ENCODE assay signal across 28 mouse cellular contexts in genomic region chr3:103755351-103755750, GRCm38 (mm10). TPM values are rescaled to one million over a fixed set of nuclear protein-coding genes. Genes with fewer than 3 reads are reported as not detected.
DNase-seq lines count a peak whose midpoint lies in the region; ATAC-seq and TF ChIP-seq lines count a peak whose summit lies in the region.
"Had no signal": no experiment of that assay in that cellular context is flagged by ENCODE, and none has a peak within 500 bp of the region (broad histone marks: within the 10 kb centered on the region; RNA-seq: fewer than 3 reads in every experiment).

No protein-coding gene starts in this region.

- H3K27me3 ChIP-seq in heart, embryonic 13.5 days (replicated peaks) = no peaks in the 10 kb centered on the region
- no peaks in the 10 kb centered on the region for H3K27me3 ChIP-seq in heart, embryonic 15.5 days
- no peaks in the 10 kb centered on the region for H3K27me3 ChIP-seq in heart, postnatal 0 days (ENCODE audit: control insufficient read depth, insufficient read depth, low read length)
- H3K27me3 ChIP-seq: CH12.LX; embryonic facial prominence, embryonic 12.5 days; forebrain, embryonic 13.5 days; Patski had no signal

- no peak overlapping the region for H3K9ac ChIP-seq in heart, embryonic 13.5 days
- no peak overlapping the region for H3K9ac ChIP-seq in heart, embryonic 15.5 days
- H3K9ac ChIP-seq in heart, postnatal 0 days (replicated peaks; ENCODE audit: low read depth, low read length) = no peak overlapping the region
- H3K9ac ChIP-seq: embryonic facial prominence, embryonic 12.5 days; forebrain, embryonic 13.5 days had no signal

- no peak for TF ChIP-seq CTCF in heart, postnatal 0 days (IDR thresholded peaks at IDR 0.05; ENCODE audit: low read depth)

- 12% methylated on average over 3 of the region's 3 CpGs for WGBS in heart, embryonic 13.5 days
- WGBS in heart, embryonic 15.5 days = 24% methylated on average over 3 of the region's 3 CpGs
- 11% methylated on average over 3 of the region's 3 CpGs for WGBS in heart, postnatal 0 days

- ATAC-seq in heart, embryonic 13.5 days (ENCODE audit: extremely low read depth, insufficient number of reproducible peaks, low FRiP score, low TSS enrichment) = no peak
- ATAC-seq in heart, embryonic 15.5 days (replicated peaks; ENCODE audit: insufficient number of reproducible peaks, insufficient read depth, low FRiP score, low read depth) = peak; percentile 78; the same call in 1 of the 2 replicates
- ATAC-seq in heart, postnatal 0 days (ENCODE audit: insufficient read depth, low read depth) = peak; percentile 89
- ATAC-seq: activated CD4-positive, CD25-positive, alpha-beta regulatory T cell, adult 4 months; CD4-positive, CD25-positive, alpha-beta regulatory T cell, adult 4 months; forebrain, embryonic 13.5 days; Patski had no signal

- DNase-seq in heart, adult 11 months = peak; percentile 37
- no peak for DNase-seq in heart, adult 9 months (ENCODE audit: low spot score in 2 of 2)
- DNase-seq in heart, postnatal 4 days = no peak
- DNase-seq in heart, postnatal 10 days = no peak
- peak; percentile 70 for DNase-seq in heart, postnatal 0 days (ENCODE audit: low spot score)
- DNase-seq in heart, postnatal 14 days = no peak
- DNase-seq: adrenal gland, adult 8-10 months; adrenal gland, postnatal 14 days; adrenal gland, postnatal 36 days; B cell, adult 2 months; cerebellum, adult 11-12 months; cerebellum, adult 2 months; cerebellum, adult 9-10 months; cerebellum, postnatal 10 days had no signal

- H3K9me3 ChIP-seq in heart, embryonic 13.5 days = no peaks in the 10 kb centered on the region
- H3K9me3 ChIP-seq in heart, embryonic 15.5 days (replicated peaks) = no peaks in the 10 kb centered on the region
- H3K9me3 ChIP-seq in heart, postnatal 0 days (replicated peaks; ENCODE audit: control insufficient read depth, low read length) = no peaks in the 10 kb centered on the region
- H3K9me3 ChIP-seq: embryonic facial prominence, embryonic 10.5 days; embryonic facial prominence, embryonic 12.5 days; forebrain, embryonic 13.5 days; G1E had no signal

- intact Hi-C loops in heart, postnatal 10 days (cut with DNase I) = no loop called here
- intact Hi-C loops in heart, postnatal 14 days (cut with DNase I) = no loop called here

- peak overlapping the region; percentile 75 for H3K27ac ChIP-seq in heart, embryonic 13.5 days (replicated peaks)
- H3K27ac ChIP-seq in heart, embryonic 15.5 days = peak overlapping the region; percentile 11
- peak overlapping the region; percentile 71 for H3K27ac ChIP-seq in heart, postnatal 0 days (ENCODE audit: low read depth)
- H3K27ac ChIP-seq: embryonic facial prominence, embryonic 10.5 days; embryonic facial prominence, embryonic 12.5 days; forebrain, embryonic 13.5 days had no signal

- no peak overlapping the region for H3K4me3 ChIP-seq in heart, embryonic 13.5 days
- H3K4me3 ChIP-seq in heart, embryonic 15.5 days = no peak overlapping the region
- no peak overlapping the region for H3K4me3 ChIP-seq in heart, postnatal 0 days (ENCODE audit: low read depth, low read length)
- H3K4me3 ChIP-seq: embryonic facial prominence, embryonic 10.5 days; embryonic facial prominence, embryonic 12.5 days; forebrain, embryonic 13.5 days had no signal

- peaks cover 15% of the 10 kb centered on the region for H3K4me1 ChIP-seq in heart, embryonic 13.5 days
- peaks cover 5% of the 10 kb centered on the region; the same call in 1 of the 2 replicates for H3K4me1 ChIP-seq in heart, embryonic 15.5 days (replicated peaks)
- no peaks in the 10 kb centered on the region for H3K4me1 ChIP-seq in heart, postnatal 0 days (ENCODE audit: control insufficient read depth, insufficient read depth)
- H3K4me1 ChIP-seq: embryonic facial prominence, embryonic 10.5 days; embryonic facial prominence, embryonic 12.5 days; forebrain, embryonic 13.5 days had no signal

- peaks cover 86% of the 10 kb centered on the region for H3K36me3 ChIP-seq in heart, embryonic 13.5 days
- H3K36me3 ChIP-seq in heart, embryonic 15.5 days = peaks cover 64% of the 10 kb centered on the region
- peaks cover 78% of the 10 kb centered on the region for H3K36me3 ChIP-seq in heart, postnatal 0 days (replicated peaks; ENCODE audit: control insufficient read depth, insufficient read depth, low read length)

- H3K4me2 ChIP-seq in heart, embryonic 13.5 days = peak overlapping the region; percentile 28; the same call in 1 of the 2 replicates
- H3K4me2 ChIP-seq in heart, embryonic 15.5 days = no peak overlapping the region
- H3K4me2 ChIP-seq in heart, postnatal 0 days (ENCODE audit: low read depth, low read length) = no peak overlapping the region
- H3K4me2 ChIP-seq: embryonic facial prominence, embryonic 12.5 days; forebrain, embryonic 13.5 days had no signal

- no peak for TF ChIP-seq EP300 in heart, postnatal 0 days (IDR thresholded peaks at IDR 0.05; ENCODE audit: low read depth)

RNA-seq across cellular contexts. Expression of gene Gm10964, which starts 16.2 kb away (rescaled TPM):
- polyA plus RNA-seq in heart, embryonic 13.5 days (2015; fragmentation: Nextera tagmentation; extraction: Ambion mirVana) = not detected in 2 replicates
- total RNA-seq in heart, postnatal 4 days (2021) = not detected
- not detected in 2 replicates for polyA plus RNA-seq in heart, embryonic 15.5 days (2015; fragmentation: Nextera tagmentation; extraction: Ambion mirVana)
- not detected for total RNA-seq in heart, postnatal 10 days (2021)
- not detected in 2 replicates for total RNA-seq in heart, postnatal 0 days (2014; rRNA removed; ENCODE audit: low replicate concordance)
- not detected in 2 replicates for polyA plus RNA-seq in heart, postnatal 0 days (2015; fragmentation: Nextera tagmentation; extraction: Ambion mirVana)
- total RNA-seq in heart, postnatal 14 days (2021) = not detected
- total RNA-seq: adrenal gland, adult 18-20 months; adrenal gland, adult 8-10 months; adrenal gland, postnatal 14 days; adrenal gland, postnatal 36 days; CH12.LX; G1E had no signal
- polyA plus RNA-seq: activated CD4-positive, CD25-positive, alpha-beta regulatory T cell, adult 4 months; CD4-positive, CD25-positive, alpha-beta regulatory T cell, adult 4 months; cerebellum, adult 2 months; cortical plate, adult 2 months; embryonic facial prominence, embryonic 10.5 days; embryonic facial prominence, embryonic 12.5 days; embryonic facial prominence, embryonic 14.5 days; forebrain, embryonic 11.5 days; forebrain, embryonic 13.5 days; G1E; Patski had no signal

RNA-seq across cellular contexts. Expression of gene Olfml3, which starts 17.6 kb away (rescaled TPM):
- polyA plus RNA-seq in heart, embryonic 13.5 days (2015; fragmentation: Nextera tagmentation; extraction: Ambion mirVana) = 21.9 and 24.1 TPM in 2 replicates
- total RNA-seq in heart, postnatal 4 days (2021) = 10 to 100 TPM; 11.8 to 13.0 TPM
- 19.5 and 29.9 TPM in 2 replicates for polyA plus RNA-seq in heart, embryonic 15.5 days (2015; fragmentation: Nextera tagmentation; extraction: Ambion mirVana)
- total RNA-seq in heart, postnatal 10 days (2021) = 1 to 10 TPM; 7.6 to 7.9 TPM
- 14.0 and 20.5 TPM in 2 replicates for total RNA-seq in heart, postnatal 0 days (2014; rRNA removed; ENCODE audit: low replicate concordance)
- polyA plus RNA-seq in heart, postnatal 0 days (2015; fragmentation: Nextera tagmentation; extraction: Ambion mirVana) = 10.6 and 11.4 TPM in 2 replicates
- 1 to 10 TPM; 4.8 to 5.3 TPM for total RNA-seq in heart, postnatal 14 days (2021)
- polyA plus RNA-seq: G1E had no signal

RNA-seq across cellular contexts. Expression of gene Hipk1, which starts 36.0 kb away (rescaled TPM):
- 8.7 and 9.9 TPM in 2 replicates for polyA plus RNA-seq in heart, embryonic 13.5 days (2015; fragmentation: Nextera tagmentation; extraction: Ambion mirVana)
- 10 to 100 TPM; 96.7 to 98.2 TPM for total RNA-seq in heart, postnatal 4 days (2021)
- polyA plus RNA-seq in heart, embryonic 15.5 days (2015; fragmentation: Nextera tagmentation; extraction: Ambion mirVana) = 8.9 and 10.6 TPM in 2 replicates
- 100 to 1,000 TPM; 102 to 117 TPM for total RNA-seq in heart, postnatal 10 days (2021)
- 56.9 and 61.1 TPM in 2 replicates for total RNA-seq in heart, postnatal 0 days (2014; rRNA removed; ENCODE audit: low replicate concordance)
- polyA plus RNA-seq in heart, postnatal 0 days (2015; fragmentation: Nextera tagmentation; extraction: Ambion mirVana) = 6.1 and 7.0 TPM in 2 replicates
- 100 to 1,000 TPM; 113 to 115 TPM for total RNA-seq in heart, postnatal 14 days (2021)

RNA-seq across cellular contexts. Expression of gene Dclre1b, which starts 53.9 kb away (rescaled TPM):
- 15.4 and 16.8 TPM in 2 replicates for polyA plus RNA-seq in heart, embryonic 13.5 days (2015; fragmentation: Nextera tagmentation; extraction: Ambion mirVana)
- 10 to 100 TPM; 13.6 to 14.2 TPM for total RNA-seq in heart, postnatal 4 days (2021)
- 14.4 and 20.5 TPM in 2 replicates for polyA plus RNA-seq in heart, embryonic 15.5 days (2015; fragmentation: Nextera tagmentation; extraction: Ambion mirVana)
- total RNA-seq in heart, postnatal 10 days (2021) = 10 to 100 TPM; 12.4 to 13.5 TPM
- total RNA-seq in heart, postnatal 0 days (2014; rRNA removed; ENCODE audit: low replicate concordance) = 3.5 and 3.9 TPM in 2 replicates
- 13.5 and 14.2 TPM in 2 replicates for polyA plus RNA-seq in heart, postnatal 0 days (2015; fragmentation: Nextera tagmentation; extraction: Ambion mirVana)
- total RNA-seq in heart, postnatal 14 days (2021) = 10 to 100 TPM; 11.7 to 12.7 TPM

RNA-seq across cellular contexts. Expression of gene Ap4b1, which starts 54.0 kb away (rescaled TPM):
- 14.5 and 16.2 TPM in 2 replicates for polyA plus RNA-seq in heart, embryonic 13.5 days (2015; fragmentation: Nextera tagmentation; extraction: Ambion mirVana)
- total RNA-seq in heart, postnatal 4 days (2021) = 1 to 10 TPM; 8.6 to 9.1 TPM
- polyA plus RNA-seq in heart, embryonic 15.5 days (2015; fragmentation: Nextera tagmentation; extraction: Ambion mirVana) = 13.6 and 19.0 TPM in 2 replicates
- total RNA-seq in heart, postnatal 10 days (2021) = 10 to 100 TPM; 11.5 to 14.0 TPM
- total RNA-seq in heart, postnatal 0 days (2014; rRNA removed; ENCODE audit: low replicate concordance) = 14.5 and 38.1 TPM in 2 replicates
- 14.5 and 14.9 TPM in 2 replicates for polyA plus RNA-seq in heart, postnatal 0 days (2015; fragmentation: Nextera tagmentation; extraction: Ambion mirVana)
- 10 to 100 TPM; 12.7 to 13.9 TPM for total RNA-seq in heart, postnatal 14 days (2021)

Comparison
In these comparisons a context has a peak if more than half of its experiments do, and no peak if none do; other contexts are left out.
1. DNase-seq: peak in heart, adult 11 months (single experiment) and heart, postnatal 0 days (single experiment); none in heart, adult 9 months (0 of 2), heart, postnatal 4 days (single experiment), heart, postnatal 10 days (0 of 2) and heart, postnatal 14 days (0 of 2).
2. H3K27ac ChIP-seq: peak in every context shown above with its lines; median percentile 75 in heart, embryonic 13.5 days; 71 in heart, postnatal 0 days; 11 in heart, embryonic 15.5 days.